Mouse (Mus musculus): ENCODE results near the gene Celsr1.

GRCm38 (mm10) chr15:85985601-85986000 is 48.0 kb downstream of the Celsr1 start:
- no peak for TF ChIP-seq KAT2A (IDR thresholded peaks at IDR 0.05; ENCODE audit: insufficient replicate concordance, low read length)
- TF ChIP-seq TCF12 (IDR thresholded peaks at IDR 0.05; ENCODE audit: low read depth, low read length), result no peak
- TF ChIP-seq POLR2A (IDR thresholded peaks at IDR 0.05; ENCODE audit: low read depth, low read length), result no peak
